Mouse (Mus musculus): ENCODE data around the gene Tubal3.

DNA sequence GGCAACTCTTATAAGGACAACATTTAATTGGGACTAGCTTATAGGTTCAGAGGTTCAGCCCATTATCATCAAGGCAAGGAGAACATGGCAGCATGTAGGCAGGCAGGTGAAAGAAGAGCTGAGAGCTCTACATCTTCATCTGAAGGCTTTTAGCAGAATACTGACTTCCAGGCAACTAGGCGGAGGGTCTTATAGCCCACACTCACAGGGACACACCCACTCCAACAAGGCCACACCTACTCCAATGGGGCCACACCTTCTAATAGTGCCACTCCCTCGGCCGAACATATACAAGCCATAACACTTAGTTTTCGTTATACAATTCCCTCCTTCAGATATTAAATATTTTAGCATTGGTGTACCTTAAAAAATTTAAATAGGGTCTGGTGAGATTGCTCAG, 45.2 kb upstream of the Tubal3 start:
- TF ChIP-seq POLR2A (IDR thresholded peaks at IDR 0.05; ENCODE audit: insufficient read length, low read depth): no peak
- TF ChIP-seq TCF12 (IDR thresholded peaks at IDR 0.05; ENCODE audit: insufficient read depth, poor library complexity, severe bottlenecking): no peak
- TF ChIP-seq USF1 (IDR thresholded peaks at IDR 0.05; ENCODE audit: low read depth): no peak
- no peak for TF ChIP-seq MAX (IDR thresholded peaks at IDR 0.05; ENCODE audit: low read depth)
- TF ChIP-seq SRF (IDR thresholded peaks at IDR 0.05; ENCODE audit: control insufficient read depth, insufficient read length, low read depth): no peak
- TF ChIP-seq MYOD1 (IDR thresholded peaks at IDR 0.05; ENCODE audit: control insufficient read depth in 1 of 3, insufficient read length in 2 of 3, low read depth in 2 of 3): no peak
- TF ChIP-seq CEBPB (IDR thresholded peaks at IDR 0.05; ENCODE audit: insufficient read depth, poor library complexity, severe bottlenecking): no peak
- TF ChIP-seq POLR2AphosphoS2 (IDR thresholded peaks at IDR 0.05; ENCODE audit: insufficient read length, low read depth): no peak
- TF ChIP-seq REST (IDR thresholded peaks at IDR 0.05; ENCODE audit: insufficient read depth, insufficient read length): no peak
- no peak for TF ChIP-seq MYOG (IDR thresholded peaks at IDR 0.05; ENCODE audit: control insufficient read depth in 1 of 3, insufficient read depth in 1 of 3, insufficient read length in 2 of 3, low read depth in 2 of 3)
- no peak for TF ChIP-seq TCF3 (IDR thresholded peaks at IDR 0.05; ENCODE audit: insufficient read length, low read depth)
- no peak for TF ChIP-seq E2F4 (IDR thresholded peaks at IDR 0.05; ENCODE audit: insufficient read depth)
